Mouse (Mus musculus) cortical plate, adult 2 months (tissue): ENCODE measurements around the gene Mea1. TPM values are rescaled to one million over a fixed set of nuclear protein-coding genes. Genes with fewer than 3 reads are reported as not detected.

Experiments used
- H3K27ac ChIP-seq: fragments of 200-500 bp; 2 replicates; pipeline ENCODE4 v1.5.1; 2012; ENCODE audit warnings: low read length, control low read depth, inconsistent platforms; ENCODE audit not compliant: insufficient read depth
- H3K4me1 ChIP-seq: fragments of 200-500 bp; 2 replicates; pipeline ENCODE4 v1.6.1; 2011; ENCODE audit warnings: low read length; ENCODE audit not compliant: control insufficient read depth, insufficient read depth
- H3K4me3 ChIP-seq: fragments of 200-500 bp; 2 replicates; pipeline ENCODE4 v1.5.1; 2011; ENCODE audit warnings: mild to moderate bottlenecking, low read length, control low read depth; ENCODE audit not compliant: insufficient read depth
- CTCF ChIP-seq: fragments of 200-500 bp; IDR thresholded peaks from 2 replicates; pipeline ENCODE4 v1.5.1; 2011; ENCODE audit warnings: mild to moderate bottlenecking, control low read depth, low read length; ENCODE audit not compliant: insufficient read depth; ENCODE audit errors: extremely low read depth
- POLR2A ChIP-seq: fragments of 200-500 bp; IDR thresholded peaks from 2 replicates; pipeline ENCODE4 v1.6.1; 2011; ENCODE audit warnings: mild to moderate bottlenecking, low read length, control low read depth; ENCODE audit not compliant: insufficient read depth; ENCODE audit errors: extremely low read depth
- polyA plus RNA-seq: library from polyadenylated mRNA; depleted of rRNA; stranded (reverse); fragments of >200 nt; gene quantifications from 2 replicates; pipeline ENCODE4 v1.2.3, GENCODE M21; 2012; rRNA removed

The Mea1 gene
- polyA plus RNA-seq, 1 experiment = 157 TPM

DNA sequence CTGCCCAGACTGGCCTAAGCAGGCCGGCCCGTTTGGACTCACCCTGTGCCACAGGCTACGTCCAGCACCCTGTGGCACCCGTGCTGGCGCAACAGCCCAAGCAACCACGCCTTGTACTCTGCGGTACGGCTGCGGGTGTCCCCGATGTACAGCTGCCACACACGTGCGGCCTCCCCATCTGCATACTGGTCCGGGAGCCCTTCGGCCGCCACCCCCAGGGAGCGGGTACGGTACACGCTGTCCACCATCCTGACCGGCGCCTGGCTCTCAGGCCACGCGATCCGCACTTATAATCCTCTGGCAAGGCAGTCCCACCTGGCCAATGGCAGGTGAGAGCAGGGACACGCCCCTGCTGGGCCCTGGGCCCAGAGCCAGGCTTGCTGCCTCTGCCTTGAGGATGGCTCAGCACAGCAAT lies 50.3 kb downstream of the Mea1 start, which contains the start of gene Gnmt:
Gene Gnmt, minus strand, starts transcription at position 265 of the 415 bp plus-strand sequence.
- H3K4me1 ChIP-seq = no peaks in the 10 kb centered on the region
- no peak for TF ChIP-seq CTCF
- TF ChIP-seq POLR2A = no peak
- H3K4me3 ChIP-seq = no peak within 1 kb of the TSS
- no peak within 1 kb of the TSS for H3K27ac ChIP-seq

Other genes with a start within 250 kb of the Mea1 start
- gene Crip3, start 249.9 kb upstream of the Mea1 start, polyA plus RNA-seq = 10.2 and 12.0 TPM in 2 replicates
- gene Slc22a7, start 240.3 kb upstream of the Mea1 start, polyA plus RNA-seq = 0.25 and 0.27 TPM in 2 replicates
- gene Ttbk1, start 191.1 kb upstream of the Mea1 start, polyA plus RNA-seq = 56.2 and 57.3 TPM in 2 replicates
- gene Dnph1, start 182.1 kb upstream of the Mea1 start, polyA plus RNA-seq = 5.9 and 6.5 TPM in 2 replicates
- 60.0 and 70.5 TPM in 2 replicates for gene Cul9, start 132.4 kb upstream of the Mea1 start, polyA plus RNA-seq
- 89.1 and 90.0 TPM in 2 replicates for gene Srf, start 122.6 kb upstream of the Mea1 start, polyA plus RNA-seq
- gene Ptk7, start 49.3 kb upstream of the Mea1 start, polyA plus RNA-seq = 6.5 and 6.8 TPM in 2 replicates
- 20.0 and 20.6 TPM in 2 replicates for gene Klc4, start 32.8 kb upstream of the Mea1 start, polyA plus RNA-seq
- gene Mrpl2, start 32.6 kb upstream of the Mea1 start, polyA plus RNA-seq = 46.2 and 52.6 TPM in 2 replicates
- gene Cul7, start 28.5 kb upstream of the Mea1 start, polyA plus RNA-seq = 25.8 and 27.4 TPM in 2 replicates
- gene Rrp36, start 4.4 kb upstream of the Mea1 start, polyA plus RNA-seq = 28.1 and 29.5 TPM in 2 replicates
- gene Klhdc3, start 2.1 kb downstream of the Mea1 start, polyA plus RNA-seq = 254 and 268 TPM in 2 replicates
- gene Ppp2r5d, start 26.3 kb downstream of the Mea1 start, polyA plus RNA-seq = 97.4 and 98.9 TPM in 2 replicates
- gene Pex6, start 32.7 kb downstream of the Mea1 start, polyA plus RNA-seq = 48.4 and 50.8 TPM in 2 replicates
- gene Gnmt, start 50.4 kb downstream of the Mea1 start, polyA plus RNA-seq = 1.3 and 1.8 TPM in 2 replicates
- 93.6 and 95.9 TPM in 2 replicates for gene Cnpy3, start 73.4 kb downstream of the Mea1 start, polyA plus RNA-seq
- gene Ptcra, start 84.9 kb downstream of the Mea1 start, polyA plus RNA-seq = 0.50 and 0.68 TPM in 2 replicates
- gene 2310039H08Rik, start 93.8 kb downstream of the Mea1 start, polyA plus RNA-seq = 18.6 and 20.5 TPM in 2 replicates
- 43.6 and 48.0 TPM in 2 replicates for gene Rpl7l1, start 103.9 kb downstream of the Mea1 start, polyA plus RNA-seq
- 33.1 and 33.9 TPM in 2 replicates for gene Bicral, start 179.7 kb downstream of the Mea1 start, polyA plus RNA-seq
- 25.6 and 26.1 TPM in 2 replicates for gene Tbcc, start 211.9 kb downstream of the Mea1 start, polyA plus RNA-seq
- gene Prph2, start 231.7 kb downstream of the Mea1 start, polyA plus RNA-seq = not detected in 2 replicates